Mouse (Mus musculus) G1E (cell line): ENCODE measurements around the gene Pgd. TPM values are rescaled to one million over a fixed set of nuclear protein-coding genes. Genes with fewer than 3 reads are reported as not detected.
"Not testable (repeated sequence)": the region's sequence is repeated elsewhere in the genome, so short reads cannot be mapped to it uniquely, and the experiment has no call there.

Source experiments
- ATAC-seq: 2 replicates; pipeline ENCODE4 v1.8.0; 2016; ENCODE audit warnings: mild to moderate bottlenecking; ENCODE audit not compliant: insufficient number of reproducible peaks, poor library complexity, low FRiP score, severe bottlenecking; ENCODE audit errors: extremely low read depth
- DNase-seq: peaks from one replicate; pipeline ENCODE4 v3.0.0; 2012; ENCODE audit warnings: low spot score
- H3K27me3 ChIP-seq: 2 replicates; pipeline ENCODE4 v1.6.1; 2012; ENCODE audit warnings: mild to moderate bottlenecking, low read length, inconsistent platforms; ENCODE audit not compliant: insufficient read depth
- H3K36me3 ChIP-seq: replicated peaks from 2 replicates; pipeline ENCODE3; 2012; ENCODE audit warnings: mild to moderate bottlenecking, inconsistent platforms
- H3K4me1 ChIP-seq: 2 replicates; pipeline ENCODE4 v1.6.1; 2012; ENCODE audit warnings: low read depth, low read length, inconsistent platforms, mixed read lengths; ENCODE audit not compliant: insufficient read depth
- H3K4me3 ChIP-seq: 2 replicates; pipeline ENCODE4 v1.5.1; 2012; ENCODE audit warnings: low read depth, mild to moderate bottlenecking, inconsistent platforms, low read length, moderate library complexity, mixed read lengths
- H3K9me3 ChIP-seq: replicated peaks from 2 replicates; pipeline ENCODE4 v1.6.1; 2012; ENCODE audit warnings: inconsistent platforms
- CTCF ChIP-seq: IDR thresholded peaks from 2 replicates; pipeline ENCODE4 v1.5.1; 2012; ENCODE audit warnings: low read depth, low read length, inconsistent platforms, mixed read lengths
- GATA1 ChIP-seq: IDR thresholded peaks from 2 replicates; pipeline ENCODE4 v1.6.1; 2012; ENCODE audit warnings: borderline replicate concordance, low read length, inconsistent platforms, mixed read lengths
- GATA2 ChIP-seq: IDR thresholded peaks from 2 replicates; pipeline ENCODE4 v1.6.1; 2012; ENCODE audit warnings: low read depth, low read length, inconsistent platforms, borderline replicate concordance
- POLR2AphosphoS5 ChIP-seq: IDR thresholded peaks from 2 replicates; pipeline ENCODE4 v1.6.1; 2012; ENCODE audit warnings: low read depth, low read length, inconsistent platforms; ENCODE audit not compliant: insufficient replicate concordance
- TAL1 ChIP-seq: conservative IDR thresholded peaks from 2 replicates; pipeline ENCODE4 v1.6.1; 2012; ENCODE audit warnings: low read depth, low read length, inconsistent platforms, mixed read lengths
- polyA plus RNA-seq: library from polyadenylated mRNA; stranded (reverse); fragments of >175 nt; gene quantifications from 2 replicates; pipeline ENCODE4 v1.2.3, GENCODE M21; 2012
- total RNA-seq, 2 experiments: library from RNA; stranded (forward) in 1 of 2; stranded (reverse) in 1 of 2; fragments of 200-1000 nt in 1 of 2; fragments of >200 nt in 1 of 2; fragmentation: Nextera tagmentation in 1 of 2; gene quantifications; 2 replicates each; pipeline ENCODE4 v1.2.3; 2014 to 2017

Pgd gene
- total and polyA plus RNA-seq, 3 experiments, result 53.1 to 171 (median 68.0) TPM

DNA sequence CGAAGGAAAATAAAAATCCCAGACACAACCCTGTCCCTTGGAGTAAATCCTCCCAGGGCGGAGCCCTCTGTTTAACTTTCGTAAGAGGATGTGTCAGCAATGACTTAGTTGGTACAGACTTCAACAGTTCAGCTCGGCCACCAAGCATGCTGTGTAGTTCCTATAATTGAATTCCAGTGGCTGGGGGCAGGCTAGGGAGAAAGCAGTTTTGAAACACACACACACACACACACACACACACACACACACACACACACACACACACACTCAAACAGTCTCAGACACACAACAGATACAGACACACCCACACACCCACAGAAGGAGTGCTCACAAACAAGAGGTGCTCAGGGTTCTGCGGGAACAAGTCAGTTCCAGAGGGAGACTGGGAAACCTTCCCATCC, 5.0 kb upstream of the Pgd start:
- no peak overlapping the region for H3K4me3 ChIP-seq
- no peaks in the 10 kb centered on the region for H3K9me3 ChIP-seq
- H3K27me3 ChIP-seq, result no peaks in the 10 kb centered on the region
- peaks cover 48% of the 10 kb centered on the region for H3K4me1 ChIP-seq
- peaks cover 10% of the 10 kb centered on the region for H3K36me3 ChIP-seq
- DNase-seq (no peak), ATAC-seq (no peak)
- TF ChIP-seq TAL1, result no peak
- no peak for TF ChIP-seq CTCF
- no peak for TF ChIP-seq POLR2AphosphoS5
- TF ChIP-seq GATA2, result no peak
- TF ChIP-seq GATA1, result no peak

DNA sequence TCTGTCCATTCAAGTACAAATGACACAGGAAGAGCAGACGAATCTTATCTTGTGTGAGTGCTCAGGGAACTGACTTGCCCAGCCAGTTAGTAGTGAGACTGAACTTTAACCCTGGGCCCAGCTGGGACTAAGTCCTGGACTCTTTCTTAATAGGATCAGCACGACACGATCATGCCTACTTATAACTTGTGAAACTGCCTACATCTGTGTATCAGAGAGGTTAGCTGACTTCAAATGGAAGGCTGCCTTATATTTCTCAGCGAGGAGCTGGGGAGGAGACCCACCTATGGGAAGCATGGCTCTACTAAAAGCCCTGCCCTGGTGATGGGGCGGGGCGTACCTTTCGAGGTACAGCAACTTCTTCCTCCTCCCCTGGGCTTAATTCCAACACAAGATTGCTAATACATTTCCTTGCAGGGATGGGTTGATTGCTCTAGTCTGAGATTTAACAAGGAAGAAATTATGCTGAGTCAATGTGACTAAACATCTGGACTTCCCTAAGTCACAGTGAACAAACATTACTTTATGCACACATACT, 3.9 kb upstream of the Pgd start:
- Histone ChIP-seq H3K9me3 (no peaks in the 10 kb centered on the region), H3K36me3 (peaks cover 10% of the 10 kb centered on the region), H3K4me3 (no peak overlapping the region; the same call in 1 of the 2 replicates), H3K4me1 (peaks cover 55% of the 10 kb centered on the region), H3K27me3 (no peaks in the 10 kb centered on the region)
- ATAC-seq, result no peak
- TF ChIP-seq POLR2AphosphoS5 (no peak), GATA1 (no peak), CTCF (no peak)
- DNase-seq, result peak; percentile 34

DNA sequence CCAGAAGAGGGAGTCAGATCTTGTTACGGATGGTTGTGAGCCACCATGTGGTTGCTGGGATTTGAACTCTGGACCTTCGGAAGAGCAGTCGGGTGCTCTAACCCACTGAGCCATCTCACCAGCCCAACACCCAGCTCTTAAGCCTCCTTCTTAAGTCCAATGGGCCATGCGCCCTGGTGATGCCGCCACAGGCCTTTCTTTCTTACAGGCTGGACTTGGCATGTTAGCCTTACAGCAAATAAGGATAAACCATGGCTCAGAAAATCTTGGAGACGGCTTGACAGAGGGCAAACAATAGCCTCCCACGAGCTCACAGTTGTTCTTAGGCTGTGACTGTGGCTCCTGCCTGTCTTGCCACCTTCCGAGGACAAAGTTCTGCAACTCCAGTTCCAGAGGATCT, 3.4 kb upstream of the Pgd start:
- peaks cover 16% of the 10 kb centered on the region for H3K36me3 ChIP-seq
- DNase-seq, H3K27me3 ChIP-seq, H3K9me3 ChIP-seq, ATAC-seq, H3K4me3 ChIP-seq: not testable (repeated sequence)
- peaks cover 61% of the 10 kb centered on the region for H3K4me1 ChIP-seq

DNA sequence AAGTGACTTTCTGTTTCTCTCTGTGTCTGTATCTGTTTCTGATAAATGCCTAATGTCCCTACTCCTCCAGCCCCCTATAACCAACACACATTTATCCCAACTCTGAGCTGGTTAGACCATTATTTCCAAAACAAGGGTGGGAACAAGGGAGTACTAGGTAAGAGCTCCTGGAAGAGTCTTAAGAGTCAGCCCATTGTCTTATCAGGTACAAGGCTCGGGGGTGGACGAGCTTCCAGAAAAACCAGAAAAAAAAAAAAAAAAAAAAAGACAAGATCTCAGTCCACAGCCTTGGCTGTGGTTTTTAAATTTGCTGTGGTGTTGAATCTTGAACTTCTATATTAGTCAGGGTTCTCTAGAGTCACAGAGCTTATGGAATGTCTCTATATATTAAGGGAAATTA, 1.4 kb upstream of the Pgd start:
- Histone ChIP-seq H3K4me1 (peaks cover 75% of the 10 kb centered on the region), H3K27me3 (no peaks in the 10 kb centered on the region), H3K36me3 (peaks cover 35% of the 10 kb centered on the region), H3K9me3 (no peaks in the 10 kb centered on the region), H3K4me3 (peak overlapping the region; percentile 96; the same call in 1 of the 2 replicates)
- TF ChIP-seq GATA2, result no peak
- TF ChIP-seq GATA1, result no peak
- TF ChIP-seq TAL1, result no peak
- TF ChIP-seq POLR2AphosphoS5, result no peak
- no peak for TF ChIP-seq CTCF
- ATAC-seq, result no peak
- no peak for DNase-seq

DNA sequence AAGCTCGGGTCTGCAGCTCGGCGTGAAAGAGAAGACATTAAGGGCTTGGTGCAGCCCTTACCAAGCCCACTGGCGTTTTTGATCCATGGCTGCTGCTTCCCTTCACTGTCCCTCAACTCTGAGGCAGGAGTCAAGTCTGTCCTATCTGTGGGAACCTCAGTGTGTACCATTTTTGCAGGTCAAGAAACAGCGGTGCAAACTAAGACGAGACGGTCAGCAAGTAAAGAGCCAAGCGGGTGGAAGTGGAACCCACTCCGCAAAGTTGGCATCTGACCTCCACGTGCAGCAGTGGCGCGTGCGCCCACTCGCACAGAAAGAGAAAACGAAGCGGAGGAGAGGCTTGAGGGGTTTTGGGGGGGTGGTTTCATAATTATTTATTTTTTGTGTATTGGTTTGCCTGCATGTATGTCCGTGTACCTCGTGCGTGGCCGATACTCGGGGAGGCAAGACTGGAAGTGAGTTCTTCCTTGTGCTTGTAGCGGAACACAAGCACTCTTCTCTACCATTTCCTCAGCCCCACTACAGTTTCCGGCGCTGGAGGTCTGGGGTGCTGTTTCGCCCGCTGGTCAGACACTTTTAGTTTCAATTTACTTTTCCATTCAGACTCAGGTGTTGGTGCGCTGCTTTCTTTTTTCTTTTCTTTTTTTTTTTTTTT, 513 bp upstream of the Pgd start:
- ATAC-seq, result peak; percentile 11; the same call in 1 of the 2 replicates
- TF ChIP-seq POLR2AphosphoS5 (no peak), GATA1 (no peak), CTCF (no peak), GATA2 (no peak), TAL1 (no peak)
- H3K36me3 ChIP-seq, result peaks cover 44% of the 10 kb centered on the region
- no peaks in the 10 kb centered on the region for H3K27me3 ChIP-seq
- DNase-seq, result peak; percentile 35
- H3K4me3 ChIP-seq, result peak overlapping the region; percentile 96
- peaks cover 76% of the 10 kb centered on the region for H3K4me1 ChIP-seq
- no peaks in the 10 kb centered on the region for H3K9me3 ChIP-seq

DNA sequence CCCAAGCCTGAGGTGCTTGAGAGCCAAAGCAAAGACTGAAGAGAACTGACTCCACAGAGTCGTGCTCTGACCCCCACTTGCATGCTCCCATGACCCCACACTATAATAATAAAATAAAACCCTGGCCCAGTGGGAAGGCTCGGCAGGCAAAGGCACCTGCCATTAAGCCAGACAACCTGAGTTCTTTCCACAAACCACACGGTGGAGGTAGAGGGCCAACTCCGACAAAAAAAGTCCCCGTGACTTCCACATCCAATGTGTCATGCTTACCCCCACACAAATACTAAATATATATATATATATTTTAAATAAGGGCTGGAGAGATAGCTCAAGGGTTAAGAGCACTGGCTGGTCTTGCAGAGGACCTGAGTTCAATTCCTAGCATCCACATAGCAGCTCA, 2.4 kb downstream of the Pgd start:
- H3K4me3 ChIP-seq, result peak overlapping the region; percentile 41; the same call in 1 of the 2 replicates
- no peaks in the 10 kb centered on the region for H3K27me3 ChIP-seq
- ATAC-seq, result no peak
- H3K9me3 ChIP-seq, result no peaks in the 10 kb centered on the region
- TF ChIP-seq GATA2 (no peak), GATA1 (no peak), CTCF (no peak), TAL1 (no peak), POLR2AphosphoS5 (no peak)
- peaks cover 66% of the 10 kb centered on the region for H3K36me3 ChIP-seq
- H3K4me1 ChIP-seq, result peaks cover 68% of the 10 kb centered on the region
- no peak for DNase-seq
